Mouse (Mus musculus): ENCODE measurements at regions not wholly inside any gene's neighbourhood (a gene's known extent, or its start where the extent isn't known, plus 50 kb on each side); places are given as distances from the start of the nearest gene placed in this dataset.
A peak's percentile ranks its signal among the peaks of the same experiment; 100 is the strongest.

DNA sequence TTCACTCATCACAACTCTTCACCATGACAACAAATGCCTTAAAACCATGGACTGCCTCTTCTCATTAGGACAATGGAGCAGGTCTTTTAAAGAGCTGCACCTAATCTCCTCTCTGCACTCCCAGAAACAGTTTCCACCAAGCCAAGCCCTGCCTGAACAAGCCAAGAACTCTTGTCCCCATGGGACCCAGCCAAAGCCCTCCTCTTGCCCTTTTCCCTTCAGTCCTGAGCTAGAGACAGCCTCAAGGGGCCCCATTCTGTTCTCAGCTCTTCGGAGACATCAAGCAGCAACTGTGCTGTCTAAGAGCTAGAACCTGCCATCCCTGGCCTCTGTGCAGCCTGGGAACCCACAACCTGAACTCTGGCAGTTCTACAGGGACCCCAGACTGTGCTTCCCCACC, 345.0 kb upstream of the Irak1bp1 start:
- peak; percentile 4 for DNase-seq

GRCm38 (mm10) chr9:82493440-82493839, 335.9 kb upstream of the Irak1bp1 start:
- no peak for DNase-seq

- DNase-seq = no peak
These were observed 319.3 kb upstream of the Irak1bp1 start for GRCm38 (mm10) chr9:82510014-82510413.

DNA sequence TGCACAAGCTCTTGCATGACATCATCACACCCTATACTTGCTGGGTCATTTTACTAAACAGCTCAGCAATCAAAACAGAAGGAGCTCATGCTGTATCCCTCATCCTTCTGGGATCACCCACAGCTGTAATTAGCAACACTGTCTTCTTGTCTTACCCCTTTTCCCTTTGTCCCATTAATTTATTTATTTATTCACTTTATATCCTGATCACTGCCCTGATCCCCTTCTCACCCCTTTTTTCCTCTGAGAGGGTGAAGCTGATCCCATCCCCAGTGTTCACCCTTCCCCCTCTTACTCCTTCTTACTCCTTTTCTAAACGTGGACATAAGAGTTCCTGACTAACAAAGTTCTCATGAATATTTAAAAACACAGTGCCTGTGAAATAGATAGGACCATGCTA, 310.3 kb upstream of the Irak1bp1 start:
- DNase-seq = no peak

DNA sequence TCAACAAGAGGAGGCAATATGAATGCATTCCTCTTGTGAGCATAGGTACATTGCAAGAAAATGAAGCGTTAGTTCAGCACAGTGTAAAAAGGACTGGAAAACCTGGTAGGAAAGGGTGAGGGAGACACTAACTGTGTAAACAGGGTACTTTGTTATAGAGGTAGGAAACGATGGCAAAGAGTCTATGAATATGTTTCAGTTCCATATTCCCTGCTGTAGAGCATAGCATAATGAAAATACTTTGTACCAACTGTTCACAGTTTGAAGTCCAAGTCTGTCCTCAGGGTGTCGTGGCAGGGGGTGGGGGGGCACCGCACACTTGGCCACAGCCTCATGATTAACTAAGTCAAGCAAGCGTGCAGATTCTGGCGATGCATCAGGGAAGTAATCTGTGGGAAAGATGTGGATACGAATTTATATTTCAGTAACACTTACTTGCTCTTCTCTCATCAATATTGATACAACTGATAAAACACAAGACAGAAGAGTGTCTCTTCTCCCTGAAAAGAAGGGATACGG, 301.4 kb upstream of the Irak1bp1 start:
- no peak for DNase-seq

GRCm38 (mm10) chr9:82552726-82553125, 276.6 kb upstream of the Irak1bp1 start:
- DNase-seq = no peak

- no peak for DNase-seq
These were observed 276.1 kb upstream of the Irak1bp1 start for GRCm38 (mm10) chr9:82553213-82553612.

DNA sequence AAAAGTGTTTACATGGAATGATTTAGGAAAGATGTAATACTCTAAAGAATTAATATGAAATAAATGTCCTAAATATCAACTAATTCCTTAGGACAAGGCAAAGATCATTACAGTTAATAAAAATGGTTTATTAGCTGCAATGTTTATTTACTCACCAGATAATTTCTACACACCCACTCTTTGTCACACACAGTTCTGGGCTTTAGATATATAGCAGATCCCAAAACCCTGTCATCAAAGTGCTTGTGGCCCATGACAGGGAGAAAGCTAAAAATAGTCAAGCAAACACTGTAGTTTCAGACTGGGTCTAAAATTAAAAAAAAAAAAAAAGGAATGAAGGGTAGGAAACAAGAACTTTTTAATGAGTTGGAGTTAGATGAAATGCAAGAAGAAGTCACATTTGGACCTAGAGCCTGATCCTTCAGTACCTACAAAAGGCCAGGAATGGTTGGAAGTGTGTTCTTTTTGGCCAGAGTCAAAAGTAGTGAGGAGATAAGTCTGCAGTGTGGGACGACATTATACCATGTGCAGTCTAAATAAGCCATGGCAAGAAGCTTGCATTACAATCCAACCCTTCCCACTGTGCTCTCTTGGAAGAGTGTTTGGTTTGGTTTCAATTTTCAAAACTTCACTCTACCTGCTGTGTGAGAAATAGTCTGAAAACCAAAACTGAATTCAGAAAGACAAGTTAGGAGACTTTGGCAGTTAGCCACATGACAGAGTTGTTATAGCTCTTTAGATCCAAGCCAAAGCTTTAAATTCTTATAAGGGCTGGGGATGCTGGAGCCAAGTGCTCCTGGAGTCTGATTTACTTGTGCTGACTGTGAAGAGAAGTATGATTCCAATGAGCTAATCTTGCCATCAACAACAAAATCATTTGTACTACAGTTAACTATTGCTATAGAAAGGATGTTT, 266.5 kb upstream of the Irak1bp1 start:
- DNase-seq = no peak

GRCm38 (mm10) chr9:82581373-82582018, 247.8 kb upstream of the Irak1bp1 start:
- DNase-seq = no peak

GRCm38 (mm10) chr9:82609111-82609510, 220.2 kb upstream of the Irak1bp1 start:
- peak; percentile 9 for DNase-seq

GRCm38 (mm10) chr9:82609946-82610345, 219.4 kb upstream of the Irak1bp1 start:
- no peak for DNase-seq

DNA sequence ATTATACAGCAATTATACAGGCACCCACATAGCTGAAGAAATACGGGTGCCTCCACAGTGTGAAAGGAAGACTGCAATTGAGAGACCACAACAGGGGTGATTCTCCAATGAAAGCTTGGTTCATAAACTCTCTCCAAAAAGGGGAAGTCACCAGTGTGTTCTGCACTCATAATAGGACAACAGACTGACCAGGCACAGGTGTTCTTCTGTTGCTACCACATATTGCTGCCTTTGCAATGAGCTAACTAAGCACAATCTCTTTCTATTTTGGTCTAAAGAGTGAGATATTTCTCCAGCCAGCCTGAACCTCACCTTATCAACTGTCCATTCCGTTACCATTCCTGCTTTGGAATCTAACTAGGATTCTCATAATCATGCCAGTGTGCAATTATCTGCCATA, 216.8 kb upstream of the Irak1bp1 start:
- no peak for DNase-seq

DNA sequence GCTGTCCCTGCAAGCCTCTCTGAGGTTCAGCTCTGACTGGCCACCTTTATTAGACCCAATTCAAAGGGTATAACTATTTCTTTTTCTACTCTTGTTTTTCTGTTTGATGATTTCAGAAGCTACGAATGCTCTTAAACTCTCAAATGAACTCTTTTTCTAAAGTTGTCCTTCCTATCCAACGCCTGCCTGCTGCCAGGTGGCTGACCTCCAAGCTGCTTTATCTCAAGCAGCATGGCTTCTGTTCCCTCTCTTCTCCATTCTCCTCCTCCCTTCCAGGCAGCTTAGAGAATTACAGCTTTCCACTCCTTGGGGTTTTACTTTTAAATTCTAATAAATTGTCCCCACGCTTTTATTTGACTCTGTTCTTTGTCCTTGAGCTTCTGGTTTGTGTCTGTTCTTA, 196.9 kb upstream of the Irak1bp1 start:
- DNase-seq = no peak

DNA sequence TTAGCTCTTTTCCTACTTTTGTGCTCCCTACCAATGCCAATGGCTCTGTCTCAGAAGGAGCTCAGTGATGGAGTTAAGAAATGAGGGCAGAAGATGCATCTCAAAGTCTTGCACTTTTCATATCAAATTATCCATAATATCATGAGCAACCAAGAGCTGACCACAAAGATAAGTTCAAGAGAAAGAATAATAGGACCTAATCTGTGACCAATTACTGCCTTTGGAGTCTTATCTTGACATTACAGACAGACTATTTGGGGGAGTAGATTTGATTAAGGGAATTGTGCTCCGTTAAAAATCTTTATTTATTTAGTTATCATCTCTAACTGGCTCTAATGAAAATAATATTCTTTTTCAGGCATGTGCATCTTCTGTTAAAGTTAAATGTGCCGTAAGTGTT, 189.1 kb upstream of the Irak1bp1 start:
- no peak for DNase-seq

DNA sequence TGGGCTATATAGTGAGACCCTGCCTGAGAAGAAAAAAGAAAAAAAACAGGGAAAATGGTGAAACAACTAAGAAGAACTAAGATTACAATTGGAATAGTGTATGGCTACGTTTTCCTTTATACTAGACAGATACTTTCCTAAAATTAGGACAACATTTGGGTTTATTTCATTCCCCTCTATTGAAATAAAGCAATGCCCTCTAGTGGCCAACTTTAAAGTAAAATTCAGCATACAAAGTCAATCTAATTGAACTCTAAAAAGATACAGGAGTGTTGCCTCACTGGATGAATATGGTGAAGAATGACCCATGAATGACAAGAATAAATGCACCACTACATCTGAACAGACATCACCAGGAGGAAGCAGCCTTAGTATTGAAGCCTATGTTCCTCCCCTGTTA, 185.4 kb upstream of the Irak1bp1 start:
- no peak for DNase-seq

GRCm38 (mm10) chr9:82655511-82655910, 173.8 kb upstream of the Irak1bp1 start:
- DNase-seq = peak; percentile 28

DNA sequence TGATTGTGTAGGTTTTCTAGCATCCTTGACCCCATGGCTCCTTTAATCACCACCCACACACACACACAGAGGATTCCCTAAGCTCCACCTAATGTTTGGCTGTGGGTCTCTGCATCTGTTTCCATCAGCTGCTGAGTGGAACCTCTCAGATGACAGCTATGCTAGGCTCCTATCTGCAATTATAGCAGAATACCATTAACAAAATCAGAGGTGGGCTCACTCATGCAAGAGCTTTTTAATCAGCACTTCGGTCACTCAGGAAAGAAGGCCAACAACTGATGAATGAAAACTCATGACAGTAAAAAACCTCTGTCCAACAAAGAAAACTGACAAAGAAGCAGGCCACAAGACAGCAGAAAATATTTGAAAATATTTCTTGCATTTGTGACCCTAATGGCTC, 147.1 kb upstream of the Irak1bp1 start:
- no peak for DNase-seq

GRCm38 (mm10) chr9:82709411-82709983, 119.8 kb upstream of the Irak1bp1 start:
- DNase-seq = no peak

- DNase-seq = no peak
These were observed 119.2 kb upstream of the Irak1bp1 start for GRCm38 (mm10) chr9:82709991-82710593.

DNA sequence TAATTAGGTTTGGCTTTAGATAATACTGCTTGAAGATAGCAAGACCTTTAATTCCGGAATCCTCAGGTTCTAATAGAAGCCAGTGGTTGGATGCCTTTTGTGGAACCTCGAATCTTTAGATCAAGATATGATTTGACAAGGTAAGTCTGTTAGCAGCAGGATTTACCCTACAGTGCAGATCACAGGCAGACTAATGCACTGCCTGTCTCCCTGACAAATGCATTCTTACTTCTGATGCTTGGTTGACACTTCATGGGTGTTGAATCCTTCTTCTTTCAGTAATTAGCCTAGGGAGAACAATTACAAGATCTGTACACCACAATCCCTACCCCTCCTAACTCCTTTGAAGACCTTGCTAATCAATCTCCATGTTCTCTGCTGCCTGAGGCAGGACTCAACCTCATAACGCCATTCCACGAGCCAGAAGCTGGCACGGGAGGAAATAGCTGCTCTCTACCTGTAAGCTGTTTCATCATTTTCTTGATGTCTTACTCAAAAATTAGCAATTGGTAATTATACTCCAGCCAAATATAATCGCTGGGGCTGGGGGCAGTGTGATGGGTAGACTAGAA, 118.3 kb upstream of the Irak1bp1 start:
- no peak for DNase-seq

- DNase-seq = no peak
These were observed 116.3 kb upstream of the Irak1bp1 start for GRCm38 (mm10) chr9:82712769-82713733.

- DNase-seq = no peak
These were observed 100.7 kb upstream of the Irak1bp1 start for GRCm38 (mm10) chr9:82728652-82729051.

Measured in kidney, postnatal 10 days (tissue).